Mouse (Mus musculus) embryo, embryonic 10 days (tissue): ENCODE measurements around the gene Gja6.

Experiments used
- DNase-seq: peaks from one replicate; pipeline ENCODE4 v3.0.0-alpha.2; 2015; ENCODE audit warnings: low spot score

The Gja6 gene

GRCm38 (mm10) chrX:160906952-160907351, at the start of gene Gja6:
Gene Gja6 (minus strand): TSS chrX:160907052.
- no peak for DNase-seq

- no peak for DNase-seq
Observed at GRCm38 (mm10) chrX:160949583-160949982, 42.7 kb upstream of the Gja6 start.

- no peak for DNase-seq
Observed at GRCm38 (mm10) chrX:160944722-160945121, 37.9 kb upstream of the Gja6 start.

GRCm38 (mm10) chrX:160935541-160935940, 28.7 kb upstream of the Gja6 start:
- DNase-seq, result peak; percentile 13

GRCm38 (mm10) chrX:160930656-160931055, 23.8 kb upstream of the Gja6 start:
- DNase-seq, result no peak

GRCm38 (mm10) chrX:160928870-160929269, 22.0 kb upstream of the Gja6 start:
- DNase-seq, result no peak

GRCm38 (mm10) chrX:160919022-160919637, 12.3 kb upstream of the Gja6 start:
- DNase-seq, result no peak

- no peak for DNase-seq
Observed at GRCm38 (mm10) chrX:160906477-160906876, 375 bp downstream of the Gja6 start.

- no peak for DNase-seq
Observed at GRCm38 (mm10) chrX:160905913-160906312, 939 bp downstream of the Gja6 start.

GRCm38 (mm10) chrX:160905041-160905678, 1.7 kb downstream of the Gja6 start:
- no peak for DNase-seq

- no peak for DNase-seq
Observed at GRCm38 (mm10) chrX:160901118-160901517, 5.7 kb downstream of the Gja6 start.

- DNase-seq, result no peak
Observed at GRCm38 (mm10) chrX:160892077-160892476, 14.8 kb downstream of the Gja6 start.

GRCm38 (mm10) chrX:160886301-160886700, 20.6 kb downstream of the Gja6 start:
- no peak for DNase-seq

- DNase-seq, result no peak
Observed at GRCm38 (mm10) chrX:160866576-160866975, 40.3 kb downstream of the Gja6 start.

- no peak for DNase-seq
Observed at GRCm38 (mm10) chrX:160865022-160865421, 41.8 kb downstream of the Gja6 start.

- DNase-seq, result no peak
Observed at GRCm38 (mm10) chrX:160863689-160864383, 43.0 kb downstream of the Gja6 start.
